Mouse (Mus musculus) liver, embryonic 12.5 days (tissue): Measurements from ENCODE around the gene Gm33543. TPM values are rescaled to one million over a fixed set of nuclear protein-coding genes. Genes with fewer than 3 reads are reported as not detected.

Experiments used
- ATAC-seq: fragments of 200-750 bp; cut with Nextera tagmentation; 2 replicates; pipeline ENCODE4 v1.8.0; 2017; ENCODE audit warnings: moderate number of reproducible peaks, mild to moderate bottlenecking, moderate library complexity
- H3K27ac ChIP-seq: fragments of 300-500 bp; sonication (generic); 2 replicates; pipeline ENCODE4 v1.5.1; 2016; ENCODE audit warnings: mild to moderate bottlenecking
- H3K27me3 ChIP-seq: fragments of 300-500 bp; sonication (generic); replicated peaks from 2 replicates; pipeline ENCODE4 v1.6.1; 2016; ENCODE audit warnings: mild to moderate bottlenecking, moderate library complexity
- H3K36me3 ChIP-seq: fragments of 300-500 bp; sonication (generic); 2 replicates; pipeline ENCODE4 v1.6.1; 2016; ENCODE audit warnings: mild to moderate bottlenecking, moderate library complexity
- H3K4me1 ChIP-seq: fragments of 300-500 bp; sonication (generic); 2 replicates; pipeline ENCODE4 v1.6.1; 2016
- H3K4me2 ChIP-seq: fragments of 300-500 bp; sonication (generic); 2 replicates; pipeline ENCODE4 v1.6.1; 2016; ENCODE audit warnings: mild to moderate bottlenecking, moderate library complexity
- H3K4me3 ChIP-seq: fragments of 300-500 bp; sonication (generic); 2 replicates; pipeline ENCODE4 v1.5.1; 2016; ENCODE audit warnings: mild to moderate bottlenecking, moderate library complexity
- H3K9ac ChIP-seq: fragments of 300-500 bp; sonication (generic); 2 replicates; pipeline ENCODE4 v1.6.1; 2016; ENCODE audit warnings: mild to moderate bottlenecking, moderate library complexity
- H3K9me3 ChIP-seq: fragments of 300-500 bp; sonication (generic); replicated peaks from 2 replicates; pipeline ENCODE4 v1.6.1; 2016; ENCODE audit warnings: mild to moderate bottlenecking, moderate library complexity
- WGBS: fragments of 180-500 bp; shearing (Covaris S2); methylation state at CpG from one replicate; pipeline ENCODE4 v1.1.7; 2016; ENCODE audit not compliant: insufficient replicate concordance; 5-methylcytosine and 5-hydroxymethylcytosine counted together
- polyA plus RNA-seq: library from polyadenylated mRNA; unstranded; fragments of >200 nt; fragmentation: Nextera tagmentation; extraction: Ambion mirVana; gene quantifications from 2 replicates; pipeline ENCODE4 v1.2.1, GENCODE M21; 2016

Gm33543 gene
- not detected in 2 replicates for polyA plus RNA-seq

DNA sequence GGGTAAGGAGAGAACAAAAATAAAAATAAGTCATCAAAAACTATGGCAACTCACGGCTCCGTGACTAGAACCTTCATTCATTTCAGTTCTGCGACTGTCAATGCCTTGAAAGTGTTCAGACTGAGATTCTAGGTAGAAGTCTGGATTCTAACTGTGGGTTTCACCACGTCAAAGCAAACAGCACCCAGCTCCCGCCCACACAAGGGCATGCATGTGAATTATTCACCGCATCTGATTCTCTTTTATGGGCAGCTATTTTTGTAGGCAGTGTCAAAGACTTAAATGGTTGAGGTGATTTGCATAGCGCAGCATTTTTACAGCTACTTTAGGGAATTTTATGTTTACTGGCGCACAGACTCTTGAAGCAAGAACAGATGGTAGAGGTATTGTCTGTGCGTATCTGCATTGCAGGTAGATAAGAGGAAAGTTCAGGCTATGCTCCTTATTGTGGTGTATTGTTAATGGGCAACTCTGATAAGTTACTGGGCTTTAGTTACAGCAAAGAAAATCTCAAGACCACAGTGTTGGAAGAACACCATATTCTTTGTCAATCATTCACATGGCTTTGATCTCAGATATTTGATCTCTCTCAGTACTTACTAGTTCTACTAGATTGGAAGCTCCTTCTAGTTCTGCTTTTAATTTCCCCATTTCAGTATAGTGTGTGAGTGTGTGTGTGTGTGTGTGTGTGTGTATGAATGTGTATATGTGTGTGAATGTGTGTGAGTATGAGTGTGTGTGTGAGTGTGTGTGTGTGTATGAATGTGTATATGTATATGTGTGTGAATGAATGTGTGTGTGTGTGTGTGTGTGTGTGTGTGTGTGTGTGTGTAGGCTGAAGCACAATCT is at the start of gene Gm33543:
Gene Gm33543 (minus strand): TSS at position 142 of the 849 bp plus-strand sequence.
- H3K4me2 ChIP-seq, result no peak within 1 kb of the TSS
- H3K27me3 ChIP-seq, result 0 out of 2 replicates have a peak, but pooled peaks cover 3% of the 10 kb centered on the region
- no peak within 1 kb of the TSS for H3K9ac ChIP-seq
- ATAC-seq, result no peak
- no peak within 1 kb of the TSS for H3K4me3 ChIP-seq
- no peaks in the 10 kb centered on the region for H3K36me3 ChIP-seq
- H3K4me1 ChIP-seq, result no peaks in the 10 kb centered on the region
- H3K9me3 ChIP-seq, result no peaks in the 10 kb centered on the region
- no peak within 1 kb of the TSS for H3K27ac ChIP-seq
- 74% methylated on average over 9 of the region's 9 CpGs for WGBS

DNA sequence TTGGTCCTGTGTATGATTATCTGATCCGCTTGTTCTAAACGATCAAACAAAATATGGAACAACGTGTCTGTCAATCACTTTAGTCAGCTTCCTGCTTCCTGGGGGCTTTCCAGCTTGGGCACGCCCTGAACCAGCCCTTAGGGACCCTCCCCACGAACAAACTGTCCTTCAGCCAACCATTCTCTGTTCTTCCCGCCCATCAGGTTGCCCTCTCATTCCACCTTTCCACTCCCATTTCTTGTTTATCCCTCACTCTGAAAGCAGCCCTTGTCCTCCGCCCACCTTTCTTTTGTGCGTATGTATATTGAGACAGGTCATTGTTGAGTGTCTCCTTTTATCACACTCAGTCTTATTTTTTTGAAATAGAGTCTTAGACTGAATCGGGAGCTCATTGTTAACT is 49.4 kb upstream of the Gm33543 start:
- no peak overlapping the region for H3K27ac ChIP-seq
- WGBS, result 61% methylated on average over 9 of the region's 9 CpGs
- H3K4me1 ChIP-seq, result peaks cover 7% of the 10 kb centered on the region
- no peaks in the 10 kb centered on the region for H3K9me3 ChIP-seq
- ATAC-seq, result no peak
- no peak overlapping the region for H3K4me3 ChIP-seq
- no peaks in the 10 kb centered on the region for H3K36me3 ChIP-seq
- H3K27me3 ChIP-seq, result peaks cover 6% of the 10 kb centered on the region; the same call in 1 of the 2 replicates
- no peak overlapping the region for H3K9ac ChIP-seq
- no peak overlapping the region for H3K4me2 ChIP-seq

DNA sequence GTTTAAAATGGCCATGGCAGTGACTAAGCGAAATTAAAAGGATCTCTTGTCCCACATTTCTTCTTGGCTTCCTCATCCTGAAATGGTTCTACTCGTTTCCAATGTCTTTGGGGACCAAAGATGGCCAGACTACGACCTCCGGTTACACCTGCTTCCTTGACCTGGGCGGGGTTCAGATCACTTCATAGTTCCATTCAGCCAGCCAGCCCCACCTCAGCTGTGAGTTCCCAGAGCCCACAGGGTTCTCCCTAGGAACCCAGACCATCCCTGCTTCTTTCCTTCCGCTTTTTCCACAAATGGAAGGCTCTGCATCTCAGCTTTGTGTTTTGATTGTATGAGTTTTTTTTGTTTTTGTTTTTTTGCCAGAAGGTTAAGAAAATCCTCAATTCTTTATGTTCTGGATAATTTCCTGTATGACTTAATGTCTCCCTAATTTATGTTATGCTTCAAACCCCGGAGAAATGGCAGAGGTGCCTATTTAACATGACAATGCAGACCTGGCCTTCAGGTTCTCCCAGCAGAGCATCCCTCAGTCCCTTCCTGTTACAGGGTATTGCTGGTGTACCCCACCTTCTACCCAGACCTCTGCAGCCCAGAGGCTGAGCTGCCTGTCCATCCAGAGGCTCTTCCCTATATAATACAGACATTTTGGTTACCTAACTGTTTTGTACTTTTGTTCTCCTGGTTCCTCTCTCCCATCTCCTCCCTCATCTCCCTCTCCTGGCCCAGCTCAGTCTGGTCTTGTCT is 48.7 kb upstream of the Gm33543 start:
- H3K9ac ChIP-seq, result no peak overlapping the region
- peaks cover 6% of the 10 kb centered on the region; the same call in 1 of the 2 replicates for H3K27me3 ChIP-seq
- H3K4me3 ChIP-seq, result no peak overlapping the region
- no peak overlapping the region for H3K4me2 ChIP-seq
- no peaks in the 10 kb centered on the region for H3K36me3 ChIP-seq
- no peak for ATAC-seq
- H3K9me3 ChIP-seq, result no peaks in the 10 kb centered on the region
- H3K4me1 ChIP-seq, result peaks cover 7% of the 10 kb centered on the region
- no peak overlapping the region for H3K27ac ChIP-seq
- 53% methylated on average over 7 of the region's 7 CpGs for WGBS

DNA sequence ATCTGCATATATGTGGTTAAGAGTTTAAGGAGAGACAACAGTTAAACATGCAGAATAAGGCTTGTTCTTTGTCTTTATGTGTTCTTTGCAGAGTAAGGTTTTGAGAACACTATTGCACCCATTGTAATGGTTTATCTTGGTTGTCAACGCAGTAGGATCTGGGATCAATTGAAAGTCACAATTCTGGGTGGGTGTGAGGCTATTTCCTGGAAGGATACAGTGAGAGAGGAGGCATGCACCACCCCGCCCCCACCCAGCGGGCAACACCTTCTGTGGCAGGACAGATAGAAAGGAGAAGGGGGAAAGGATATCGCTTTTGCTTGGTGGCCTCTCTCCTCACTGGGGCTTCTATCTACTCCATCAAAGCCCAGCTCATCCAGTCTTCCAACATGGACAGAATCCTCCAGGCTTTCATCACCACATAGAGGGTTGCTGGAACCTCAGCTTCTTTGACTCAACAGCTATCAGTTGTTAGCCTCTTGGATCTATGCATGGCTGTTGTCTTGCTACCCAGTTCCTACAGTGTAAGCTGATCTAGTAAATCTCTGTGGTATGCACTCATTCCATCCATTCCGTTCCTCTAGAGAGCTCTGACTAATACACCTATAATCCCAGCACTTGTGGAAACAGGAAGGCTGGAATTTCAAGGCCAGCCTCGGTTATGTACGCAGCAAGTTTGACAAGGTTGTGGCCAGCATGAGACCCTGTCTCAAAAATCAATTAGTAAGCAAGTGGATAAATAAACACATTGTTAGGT is 41.2 kb upstream of the Gm33543 start:
- Histone ChIP-seq H3K9ac (no peak overlapping the region), H3K4me2 (no peak overlapping the region)
- 47% methylated on average over 7 of the region's 7 CpGs for WGBS

DNA sequence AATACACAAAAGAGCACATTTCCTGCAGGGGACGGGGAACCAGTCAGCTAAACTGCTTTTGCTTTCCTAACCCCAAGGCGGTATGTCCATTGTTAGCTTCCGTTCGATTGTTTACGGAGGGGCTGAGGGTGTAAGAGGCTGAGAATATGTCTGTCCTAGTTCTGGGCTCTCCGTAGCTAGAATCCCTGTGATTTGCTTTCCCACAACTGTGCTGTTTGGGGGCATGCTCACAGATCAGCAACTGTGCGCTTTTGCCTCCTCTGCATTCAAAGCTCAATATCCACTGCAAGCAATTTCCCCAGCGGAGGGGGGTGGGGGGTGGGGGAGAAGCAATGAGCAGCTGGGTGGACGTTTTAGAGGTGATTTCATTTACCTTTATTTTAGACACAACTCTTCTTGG is 39.3 kb upstream of the Gm33543 start:
- Histone ChIP-seq H3K4me2 (no peak overlapping the region), H3K27me3 (no peaks in the 10 kb centered on the region; the same call in 1 of the 2 replicates), H3K4me3 (no peak overlapping the region), H3K9ac (no peak overlapping the region), H3K9me3 (no peaks in the 10 kb centered on the region), H3K27ac (no peak overlapping the region), H3K36me3 (no peaks in the 10 kb centered on the region), H3K4me1 (no peaks in the 10 kb centered on the region)
- WGBS, result 61% methylated on average over 9 of the region's 9 CpGs
- ATAC-seq, result no peak

More for the DNA sequence above, 41.2 kb upstream of the Gm33543 start:
- Histone ChIP-seq H3K4me1 (no peaks in the 10 kb centered on the region), H3K27me3 (no peaks in the 10 kb centered on the region; the same call in 1 of the 2 replicates), H3K27ac (no peak overlapping the region), H3K36me3 (no peaks in the 10 kb centered on the region), H3K9me3 (no peaks in the 10 kb centered on the region), H3K4me3 (no peak overlapping the region)
- no peak for ATAC-seq

DNA sequence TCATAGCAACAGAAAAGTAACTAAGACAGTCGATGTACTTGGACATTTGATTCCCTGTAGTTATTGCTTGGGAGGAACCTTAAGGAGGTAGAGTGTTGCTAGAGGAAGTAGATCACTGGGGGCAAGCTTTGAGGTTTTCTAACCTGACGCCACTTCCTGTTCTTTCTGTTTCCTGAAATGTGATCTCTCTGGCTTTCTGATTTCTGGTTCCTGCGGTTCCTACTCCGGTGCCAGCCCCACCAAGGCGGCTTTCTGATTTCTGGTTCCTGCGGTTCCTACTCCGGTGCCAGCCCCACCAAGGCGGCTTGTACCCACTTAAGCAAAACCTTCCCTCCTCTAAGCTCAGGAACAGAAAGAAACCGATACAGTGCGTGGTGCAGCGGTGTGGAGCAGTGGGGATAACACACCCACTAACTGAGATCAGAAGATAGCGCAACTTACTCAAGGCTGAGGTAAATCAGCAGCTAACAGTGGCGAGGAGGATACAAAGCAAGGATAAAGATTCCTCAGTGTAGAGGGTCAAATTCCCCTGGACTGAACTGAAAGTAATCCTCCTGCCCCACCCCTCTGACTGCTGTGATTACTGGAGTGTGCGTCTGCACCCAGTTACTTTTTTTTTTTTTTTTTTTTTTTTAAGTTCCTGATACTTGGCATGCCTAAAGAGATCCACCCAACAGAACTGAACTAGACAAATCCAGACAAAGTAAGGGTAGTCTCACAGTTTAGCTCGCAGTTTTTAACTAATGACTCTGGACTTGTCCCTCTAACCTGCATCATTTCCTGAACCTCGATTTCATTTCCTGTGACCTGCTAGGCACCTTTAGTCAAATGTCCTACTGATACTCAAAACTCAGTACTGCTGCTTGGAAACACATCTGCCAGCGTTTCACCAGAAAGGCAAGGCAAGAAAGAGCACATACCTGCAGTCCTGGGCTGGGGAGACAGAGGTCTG is 37.5 kb upstream of the Gm33543 start:
- Histone ChIP-seq H3K4me3 (0 out of 2 replicates have a peak overlapping the region, but pooled peaks have one; percentile 7), H3K27me3 (no peaks in the 10 kb centered on the region; the same call in 1 of the 2 replicates)

DNA sequence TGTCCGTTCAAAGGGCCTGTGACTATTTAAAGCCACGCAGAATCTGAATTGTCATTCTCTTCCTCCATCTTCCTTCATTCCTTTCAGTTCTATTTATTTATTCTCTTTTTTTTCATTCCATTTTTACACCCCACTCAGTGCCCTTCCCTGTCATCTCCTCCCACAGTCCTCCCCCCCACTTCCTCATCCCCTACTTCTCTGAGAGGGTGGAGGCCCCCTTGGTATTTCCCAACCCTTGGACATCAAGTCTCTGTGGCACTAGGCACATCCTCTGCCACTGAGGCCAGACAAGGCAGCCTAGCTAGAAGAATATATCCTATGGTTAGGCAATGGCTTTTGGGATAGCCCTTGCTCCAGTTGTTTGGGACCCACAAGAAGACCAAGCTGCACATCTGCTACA is 28.1 kb upstream of the Gm33543 start:
- Histone ChIP-seq H3K4me2 (no peak overlapping the region), H3K36me3 (no peaks in the 10 kb centered on the region), H3K9ac (no peak overlapping the region), H3K9me3 (no peaks in the 10 kb centered on the region), H3K4me3 (no peak overlapping the region), H3K27me3 (no peaks in the 10 kb centered on the region), H3K4me1 (no peaks in the 10 kb centered on the region), H3K27ac (no peak overlapping the region)
- ATAC-seq, result no peak
- WGBS, result 69% methylated on average over 2 of the region's 2 CpGs

More for the DNA sequence above, 37.5 kb upstream of the Gm33543 start:
- no peaks in the 10 kb centered on the region for H3K4me1 ChIP-seq
- no peaks in the 10 kb centered on the region for H3K36me3 ChIP-seq
- H3K27ac ChIP-seq, result no peak overlapping the region
- H3K9ac ChIP-seq, result no peak overlapping the region
- 45% methylated on average over 17 of the region's 17 CpGs for WGBS
- H3K4me2 ChIP-seq, result peak overlapping the region; percentile 32
- no peaks in the 10 kb centered on the region for H3K9me3 ChIP-seq
- no peak for ATAC-seq

DNA sequence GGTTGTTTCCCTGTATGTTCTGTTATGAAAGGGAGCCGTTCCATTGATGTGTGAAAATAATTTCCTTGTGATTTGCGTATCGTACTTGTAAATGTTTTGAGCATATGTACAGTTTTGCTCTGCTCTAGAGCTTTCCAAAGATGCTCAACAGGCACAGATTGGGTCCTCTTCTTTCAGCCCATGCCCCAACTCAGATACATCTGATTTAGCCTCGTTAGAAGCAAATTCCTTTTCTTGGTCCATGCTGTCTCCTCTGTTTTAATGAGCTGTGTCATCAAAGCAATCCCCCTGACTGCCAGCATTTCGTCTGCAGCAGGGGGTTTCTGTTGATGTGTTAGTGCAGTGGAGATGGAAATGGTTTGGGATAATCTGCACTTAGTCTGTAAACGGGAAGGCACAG is 25.6 kb upstream of the Gm33543 start:
- no peak overlapping the region for H3K4me3 ChIP-seq
- no peak overlapping the region for H3K4me2 ChIP-seq
- ATAC-seq, result no peak
- H3K36me3 ChIP-seq, result no peaks in the 10 kb centered on the region
- no peaks in the 10 kb centered on the region for H3K27me3 ChIP-seq
- H3K27ac ChIP-seq, result no peak overlapping the region
- no peaks in the 10 kb centered on the region for H3K4me1 ChIP-seq
- no peak overlapping the region for H3K9ac ChIP-seq
- 64% methylated on average over 6 of the region's 6 CpGs for WGBS
- H3K9me3 ChIP-seq, result no peaks in the 10 kb centered on the region

DNA sequence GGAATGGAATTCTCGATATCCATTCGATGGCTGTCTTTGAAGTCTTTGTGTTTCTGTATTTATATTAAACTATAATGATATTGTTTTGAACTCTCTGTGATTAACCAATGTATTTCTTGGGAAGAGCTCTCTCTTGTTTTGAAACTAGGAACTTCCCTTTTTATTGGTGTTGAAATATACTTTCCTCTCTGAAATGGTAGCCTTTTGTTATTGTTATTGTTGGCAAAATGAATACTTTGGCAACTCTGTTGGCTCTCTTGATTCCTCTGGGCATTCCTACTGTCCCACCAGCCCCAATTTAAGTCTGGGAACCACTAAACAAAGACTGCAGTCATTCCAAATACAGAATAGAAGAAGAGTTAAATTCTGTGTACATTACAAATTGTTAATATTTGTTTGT is 24.9 kb upstream of the Gm33543 start:
- Histone ChIP-seq H3K27me3 (no peaks in the 10 kb centered on the region), H3K9me3 (no peaks in the 10 kb centered on the region), H3K36me3 (no peaks in the 10 kb centered on the region), H3K4me3 (no peak overlapping the region), H3K4me2 (no peak overlapping the region), H3K27ac (no peak overlapping the region), H3K9ac (no peak overlapping the region), H3K4me1 (no peaks in the 10 kb centered on the region)
- ATAC-seq, result no peak
- WGBS, result 78% methylated on average over 2 of the region's 2 CpGs

DNA sequence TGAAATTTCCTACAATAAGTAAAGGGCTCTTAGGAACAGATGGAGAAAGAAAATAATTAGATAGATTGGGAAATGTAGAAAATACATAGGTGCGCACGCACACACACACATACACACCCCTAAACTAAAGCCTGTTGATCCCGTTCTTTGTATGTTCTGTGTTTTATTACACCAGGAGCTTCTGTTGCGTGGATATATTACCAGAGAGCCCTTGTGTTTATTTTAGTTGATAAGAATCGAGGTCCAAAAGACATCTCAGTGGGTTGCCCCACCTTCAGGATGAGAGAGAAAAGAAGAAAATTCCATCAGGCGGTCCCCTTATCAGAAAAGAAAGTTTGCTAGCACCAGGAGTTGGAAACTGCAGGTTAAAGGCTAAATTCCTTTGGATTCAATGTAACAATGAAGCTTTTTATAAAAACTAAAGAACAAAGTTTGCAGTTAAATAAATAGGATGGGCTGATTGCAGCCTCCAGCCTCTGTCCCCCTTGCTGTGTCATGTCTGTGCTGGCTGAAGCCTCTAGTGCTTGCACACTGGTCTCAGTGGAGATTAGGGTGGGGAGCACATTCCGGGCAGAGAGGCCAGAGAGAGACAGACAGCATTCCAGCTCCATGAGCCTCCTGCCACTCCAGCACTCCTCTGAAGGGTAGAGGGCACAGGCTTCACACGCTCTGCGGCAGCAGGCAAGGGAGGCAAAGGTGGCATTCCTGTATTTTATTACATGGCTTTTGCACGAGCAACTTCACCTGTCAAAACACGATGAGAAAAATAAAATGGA is 21.8 kb upstream of the Gm33543 start:
- H3K4me3 ChIP-seq, result no peak overlapping the region

More for the DNA sequence above, 21.8 kb upstream of the Gm33543 start:
- 60% methylated on average over 11 of the region's 11 CpGs for WGBS
- no peak for ATAC-seq
- H3K27ac ChIP-seq, result no peak overlapping the region
- H3K9me3 ChIP-seq, result no peaks in the 10 kb centered on the region
- H3K4me1 ChIP-seq, result no peaks in the 10 kb centered on the region
- H3K27me3 ChIP-seq, result no peaks in the 10 kb centered on the region
- no peaks in the 10 kb centered on the region for H3K36me3 ChIP-seq
- H3K4me2 ChIP-seq, result no peak overlapping the region
- H3K9ac ChIP-seq, result no peak overlapping the region
